Mouse (Mus musculus): Measurements from ENCODE around the gene Papolb. TPM values are rescaled to one million over a fixed set of nuclear protein-coding genes. Genes with fewer than 3 reads are reported as not detected.

Gene Papolb
- polyA plus RNA-seq (2017; shearing (Covaris generic)): not detected

DNA sequence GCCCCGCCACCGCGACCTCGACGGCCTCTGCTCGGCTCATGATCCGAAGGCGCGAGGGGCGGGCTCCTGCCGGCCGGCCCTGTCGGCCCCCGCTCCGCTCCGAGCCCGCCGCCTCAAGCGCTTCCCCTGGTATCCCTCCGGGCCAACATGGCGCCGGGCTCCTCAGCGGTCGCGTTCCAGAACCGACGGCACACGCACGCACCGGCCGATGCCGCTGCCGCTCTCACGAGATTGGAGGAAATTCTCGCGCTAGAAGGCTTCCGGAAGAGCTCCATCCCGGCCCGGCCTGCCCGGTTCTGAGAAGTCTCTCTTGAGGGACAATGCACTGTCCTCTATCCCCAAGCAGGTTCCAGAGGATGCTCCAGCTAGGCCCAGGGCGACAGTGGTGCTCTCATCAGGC lies at the start of gene Papolb:
Gene Papolb (minus strand): TSS at position 162 of the 400 bp plus-strand sequence.
- no peak for ATAC-seq

- no peak for ATAC-seq
Observed at GRCm38 (mm10) chr5:142578192-142578591, 48.3 kb upstream of the Papolb start.

- ATAC-seq: no peak
Observed at GRCm38 (mm10) chr5:142576832-142577231, 47.0 kb upstream of the Papolb start.

- ATAC-seq: no peak
Observed at GRCm38 (mm10) chr5:142574323-142575057, 44.6 kb upstream of the Papolb start.

DNA sequence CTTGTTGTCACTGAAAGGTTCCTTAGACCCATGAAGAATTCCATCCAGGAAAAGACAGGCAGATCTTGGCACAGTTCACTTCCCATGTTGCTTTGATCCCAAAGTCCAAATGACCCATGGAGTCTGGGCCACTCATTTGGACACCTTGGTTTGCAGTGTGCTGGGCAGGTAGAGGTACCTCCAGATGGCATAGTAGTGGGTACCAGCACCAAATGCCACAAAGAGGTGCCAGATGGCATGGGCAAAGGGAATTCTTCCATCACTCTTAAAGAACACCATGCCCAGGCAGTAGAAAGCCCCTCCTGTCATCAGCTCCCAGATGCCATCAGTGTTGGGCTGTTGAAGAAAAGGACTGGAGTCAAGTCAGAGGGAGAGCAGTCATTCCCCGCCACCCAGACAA lies 34.7 kb upstream of the Papolb start:
- no peak for ATAC-seq

- no peak for ATAC-seq
Observed at GRCm38 (mm10) chr5:142560261-142560660, 30.4 kb upstream of the Papolb start.

GRCm38 (mm10) chr5:142557397-142558067 lies 27.7 kb upstream of the Papolb start:
- ATAC-seq: no peak

DNA sequence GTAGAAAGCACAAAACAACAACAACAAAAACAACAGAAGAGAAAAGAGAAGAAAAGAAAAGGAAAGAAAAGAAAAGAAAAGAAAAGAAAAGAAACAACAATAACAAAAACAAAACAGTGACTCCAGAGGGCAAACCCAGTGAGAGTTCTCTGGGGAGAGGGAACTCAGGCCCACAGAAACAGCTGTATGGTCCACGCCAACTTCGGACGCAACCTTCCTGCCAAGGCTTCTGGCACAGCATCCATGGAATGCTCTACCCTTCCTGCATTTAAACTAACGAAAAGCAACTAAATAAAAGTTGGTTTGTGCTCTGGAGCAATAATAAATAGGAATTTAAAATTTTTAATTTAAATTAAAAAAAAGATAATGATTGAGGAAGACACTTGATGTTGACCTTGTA lies 26.8 kb upstream of the Papolb start:
- no peak for ATAC-seq

GRCm38 (mm10) chr5:142555866-142556265 lies 26.0 kb upstream of the Papolb start:
- no peak for ATAC-seq

- no peak for ATAC-seq
Observed at GRCm38 (mm10) chr5:142550706-142551652, 21.1 kb upstream of the Papolb start, which contains the start of gene Radil. Radil (minus strand) TSS chr5:142551098.

DNA sequence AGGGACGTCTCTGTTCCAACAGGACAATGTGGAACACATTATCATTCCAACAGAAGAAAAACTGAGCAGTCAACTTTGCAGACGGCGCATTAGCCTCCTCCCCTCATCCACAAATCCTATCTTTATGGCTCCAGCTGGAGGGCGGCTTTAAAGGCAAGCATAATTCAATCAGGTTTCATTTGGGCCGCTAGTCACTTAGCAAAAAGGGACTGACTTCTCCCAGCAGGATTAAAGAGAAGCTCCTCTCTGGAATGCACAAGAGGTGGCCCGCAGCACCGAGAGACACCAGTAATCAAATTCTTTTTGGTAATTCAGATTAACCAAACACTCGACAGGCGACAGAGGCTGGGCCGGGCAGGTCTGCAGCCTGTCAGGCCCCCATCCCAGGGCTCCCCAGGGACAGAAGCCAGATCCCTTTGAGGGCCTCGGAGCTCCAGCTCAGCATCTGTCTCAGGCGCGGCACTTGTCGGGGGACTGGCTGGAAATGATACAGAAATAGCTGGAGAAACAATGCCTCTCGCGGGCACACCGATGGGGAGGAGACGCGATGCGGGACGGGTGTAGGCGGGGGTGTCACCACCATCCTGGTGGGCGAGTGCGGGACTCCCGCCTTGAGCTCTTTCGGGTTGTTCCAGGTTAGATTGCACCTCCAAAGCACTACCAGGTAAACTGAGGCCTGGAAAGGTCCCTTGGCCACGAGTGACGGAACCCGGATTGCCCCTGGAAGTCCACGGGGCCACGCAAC lies 20.3 kb upstream of the Papolb start:
- ATAC-seq: no peak

DNA sequence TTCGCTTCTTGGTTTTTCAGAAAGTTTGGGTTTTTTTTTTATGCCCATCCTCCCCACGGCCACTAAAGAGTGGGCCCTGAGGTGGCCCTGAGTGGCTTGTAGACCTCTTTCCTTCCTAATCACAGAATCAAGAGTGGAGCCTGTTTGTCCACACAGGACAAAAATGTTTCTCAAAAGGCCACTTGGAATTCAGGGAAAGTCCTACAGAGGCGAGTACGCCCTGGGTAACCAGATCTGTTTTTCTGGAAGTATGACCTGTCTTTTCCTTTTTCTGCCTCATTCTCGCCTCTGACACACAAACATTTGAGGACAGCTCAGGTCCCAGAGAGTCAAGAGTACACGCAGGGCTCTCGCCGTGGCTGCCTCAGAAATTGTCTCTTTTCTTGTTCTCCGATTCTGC lies 19.6 kb upstream of the Papolb start:
- no peak for ATAC-seq

GRCm38 (mm10) chr5:142547066-142547465 lies 17.2 kb upstream of the Papolb start:
- no peak for ATAC-seq

GRCm38 (mm10) chr5:142546344-142546743 lies 16.5 kb upstream of the Papolb start:
- no peak for ATAC-seq

DNA sequence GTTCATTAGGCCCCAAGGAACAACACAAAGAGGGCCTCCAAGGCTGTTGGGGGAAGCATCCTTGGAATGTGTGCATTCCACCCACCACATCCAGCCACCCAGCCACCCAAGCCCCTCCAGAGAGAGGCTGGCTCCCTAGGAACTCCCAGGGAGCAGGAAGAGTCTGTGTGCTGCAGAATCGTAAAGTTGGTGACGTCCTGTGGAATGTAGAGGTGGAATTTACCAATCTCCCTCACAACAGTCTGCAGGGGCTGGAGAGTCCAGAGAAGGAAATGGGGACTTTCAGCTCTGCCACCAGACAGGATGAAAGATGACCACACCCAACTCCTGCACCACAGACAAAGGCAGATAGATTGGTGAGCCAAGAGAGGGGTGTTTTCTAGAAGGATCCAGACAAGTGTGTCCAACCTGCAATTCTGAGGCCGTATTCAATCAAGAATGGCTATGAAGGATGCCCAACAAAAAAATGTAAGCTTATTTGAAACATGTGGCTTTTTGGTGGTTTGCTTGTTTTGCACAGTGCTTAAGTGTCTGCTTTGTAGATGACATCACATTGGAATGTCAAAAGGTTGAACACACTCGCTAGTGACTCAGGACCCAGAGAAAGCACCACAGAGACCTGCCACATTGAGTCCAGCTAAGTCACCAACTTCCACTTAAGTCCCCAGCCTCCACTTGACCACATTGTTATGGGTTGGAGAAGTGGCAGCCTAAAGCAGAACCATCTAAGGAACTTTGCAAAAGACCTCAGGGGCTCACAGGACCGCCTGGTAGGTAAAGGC lies 15.3 kb upstream of the Papolb start:
- ATAC-seq: no peak

GRCm38 (mm10) chr5:142537286-142537685 lies 7.4 kb upstream of the Papolb start:
- no peak for ATAC-seq

- no peak for ATAC-seq
Observed at GRCm38 (mm10) chr5:142535388-142535787, 5.5 kb upstream of the Papolb start.

- ATAC-seq: no peak
Observed at GRCm38 (mm10) chr5:142524711-142525464, 5.0 kb downstream of the Papolb start.

GRCm38 (mm10) chr5:142521195-142521866 lies 8.5 kb downstream of the Papolb start:
- no peak for ATAC-seq

DNA sequence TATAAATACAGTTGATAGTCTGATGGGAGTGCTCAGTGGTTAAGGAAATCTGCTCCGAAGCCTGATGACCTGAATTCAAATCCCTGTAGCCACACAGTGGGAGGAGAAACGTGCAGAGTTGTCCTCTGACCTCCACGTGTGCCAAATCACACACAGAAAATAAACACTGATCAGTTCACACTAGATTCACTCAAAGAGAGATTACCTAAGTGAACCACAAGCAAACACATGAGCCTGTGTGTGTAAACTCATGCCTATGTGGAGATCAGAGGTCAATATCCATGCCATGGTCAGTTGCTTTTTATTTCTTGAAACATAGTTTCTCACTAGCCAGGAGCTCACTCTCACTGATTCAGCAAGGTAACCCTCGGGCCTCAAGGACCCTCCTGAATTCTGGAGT lies 9.5 kb downstream of the Papolb start:
- ATAC-seq: no peak

All from inflammation-experienced regulatory T-cells, adult 6 months (primary cell).